Comparison of ENCODE assay signal across 12 mouse cellular contexts in genomic region chr12:53746653-53747052, GRCm38 (mm10).
DNase-seq lines count a peak whose midpoint lies in the region; ATAC-seq and TF ChIP-seq lines count a peak whose summit lies in the region.
"Had no signal": no experiment of that assay in that cellular context is flagged by ENCODE, and none has a peak within 500 bp of the region (broad histone marks: within the 10 kb centered on the region; RNA-seq: fewer than 3 reads in every experiment).

No protein-coding gene starts in this region.

- H3K27ac ChIP-seq in kidney, embryonic 14.5 days (ENCODE audit: low read depth, low read length): no peak overlapping the region
- H3K27ac ChIP-seq in stomach, postnatal 0 days (replicated peaks): no peak overlapping the region

- H3K9me3 ChIP-seq in kidney, embryonic 14.5 days (ENCODE audit: control insufficient read depth, low read length): no peaks in the 10 kb centered on the region
- no peaks in the 10 kb centered on the region for H3K9me3 ChIP-seq in stomach, postnatal 0 days (ENCODE audit: control insufficient read depth, low read length)
- H3K9me3 ChIP-seq: megakaryocyte, embryonic 14.5 days had no signal

- no peak overlapping the region for H3K9ac ChIP-seq in kidney, embryonic 14.5 days (ENCODE audit: low read depth, low read length)
- H3K9ac ChIP-seq in stomach, postnatal 0 days (ENCODE audit: low read length): no peak overlapping the region

- H3K4me3 ChIP-seq in kidney, embryonic 14.5 days (ENCODE audit: low read length): no peak overlapping the region
- H3K4me3 ChIP-seq in stomach, postnatal 0 days (ENCODE audit: low read depth, low read length): no peak overlapping the region
- H3K4me3 ChIP-seq: megakaryocyte, embryonic 14.5 days had no signal

- no peak for TF ChIP-seq EP300 in stomach, postnatal 0 days (optimal IDR thresholded peaks at IDR 0.05)

- no peaks in the 10 kb centered on the region for H3K27me3 ChIP-seq in kidney, embryonic 14.5 days (ENCODE audit: control insufficient read depth, insufficient read depth, low read length)
- no peaks in the 10 kb centered on the region for H3K27me3 ChIP-seq in stomach, postnatal 0 days (ENCODE audit: control insufficient read depth, insufficient read depth, low read length)
- H3K27me3 ChIP-seq: megakaryocyte, embryonic 14.5 days had no signal

- no peak overlapping the region for H3K4me2 ChIP-seq in kidney, embryonic 14.5 days (replicated peaks; ENCODE audit: low read depth, low read length)
- H3K4me2 ChIP-seq in stomach, postnatal 0 days (replicated peaks; ENCODE audit: low read depth): no peak overlapping the region

- 33% methylated on average over 5 of the region's 5 CpGs for WGBS in kidney, embryonic 14.5 days
- WGBS in stomach, postnatal 0 days: 64% methylated on average over 5 of the region's 5 CpGs

- no peaks in the 10 kb centered on the region for H3K4me1 ChIP-seq in kidney, embryonic 14.5 days (ENCODE audit: control insufficient read depth, insufficient read depth, low read length)
- H3K4me1 ChIP-seq in stomach, postnatal 0 days (replicated peaks; ENCODE audit: control insufficient read depth, insufficient read depth): no peaks in the 10 kb centered on the region
- H3K4me1 ChIP-seq: megakaryocyte, embryonic 14.5 days had no signal

- TF ChIP-seq CTCF in stomach, postnatal 0 days (IDR thresholded peaks at IDR 0.05; ENCODE audit: low read depth): peak; percentile 47

- ATAC-seq in kidney, embryonic 14.5 days (ENCODE audit: low FRiP score, low TSS enrichment): no peak
- no peak for ATAC-seq in stomach, postnatal 0 days (ENCODE audit: low FRiP score, low TSS enrichment)
- ATAC-seq: forebrain, embryonic 16.5 days had no signal

- peak; percentile 40 for DNase-seq in embryo, embryonic 10 days (ENCODE audit: low spot score)
- DNase-seq in embryo, embryonic 9.5 days (ENCODE audit: extremely low spot score): no peak
- peak; percentile 58 to 62 for DNase-seq in kidney, postnatal 4 days
- peak; percentile 8 for DNase-seq in right cerebral cortex, postnatal 14 days
- DNase-seq in right cerebral cortex, postnatal 36 days (ENCODE audit: low spot score in 2 of 2): no peak
- no peak for DNase-seq in stomach, postnatal 0 days (ENCODE audit: low spot score)
- no peak for DNase-seq in urinary bladder, adult 18-20 months (ENCODE audit: low spot score in 2 of 2)
- DNase-seq: cerebellum, postnatal 36 days; gastrocnemius, postnatal 25 days had no signal

- no peaks in the 10 kb centered on the region for H3K36me3 ChIP-seq in kidney, embryonic 14.5 days (ENCODE audit: control insufficient read depth, insufficient read depth, low read length)
- no peaks in the 10 kb centered on the region for H3K36me3 ChIP-seq in stomach, postnatal 0 days (ENCODE audit: control insufficient read depth, insufficient read depth, low read length)

Comparison
In these comparisons a context has a peak if more than half of its experiments do, and no peak if none do; other contexts are left out.
1. DNase-seq: peak in embryo, embryonic 10 days (single experiment), kidney, postnatal 4 days (2 of 2) and right cerebral cortex, postnatal 14 days (single experiment); none in embryo, embryonic 9.5 days (single experiment), right cerebral cortex, postnatal 36 days (0 of 2), stomach, postnatal 0 days (single experiment) and urinary bladder, adult 18-20 months (0 of 2).